Mouse (Mus musculus) midbrain, postnatal 0 days (tissue): ENCODE results near the gene Khdc4. TPM values are rescaled to one million over a fixed set of nuclear protein-coding genes. Genes with fewer than 3 reads are reported as not detected.

ENCODE experiments used
- ATAC-seq: fragments of 200-750 bp; cut with Nextera tagmentation; 2 replicates; pipeline ENCODE4 v1.8.0; 2017; ENCODE audit warnings: moderate number of reproducible peaks, mild to moderate bottlenecking, moderate TSS enrichment, moderate library complexity; ENCODE audit not compliant: low FRiP score
- DNase-seq: peaks from one replicate; pipeline ENCODE4 v3.0.0-alpha.2; 2015; ENCODE audit warnings: low spot score
- H3K27ac ChIP-seq: fragments of 300-500 bp; sonication (generic); 2 replicates; pipeline ENCODE4 v1.5.1; 2014; ENCODE audit warnings: low read depth, mild to moderate bottlenecking, low read length, mixed read lengths
- H3K27me3 ChIP-seq: fragments of 300-500 bp; sonication (generic); 2 replicates; pipeline ENCODE4 v1.6.1; 2014; ENCODE audit warnings: low read length, control low read depth, mixed read lengths; ENCODE audit not compliant: insufficient read depth
- H3K36me3 ChIP-seq: fragments of 300-500 bp; sonication (generic); 2 replicates; pipeline ENCODE4 v1.6.1; 2014; ENCODE audit warnings: low read length, control low read depth, mixed read lengths; ENCODE audit not compliant: insufficient read depth
- H3K4me1 ChIP-seq: fragments of 300-500 bp; sonication (generic); 2 replicates; pipeline ENCODE4 v1.6.1; 2014; ENCODE audit warnings: mild to moderate bottlenecking, control low read depth, antibody characterized with exemption, low read length, mixed read lengths; ENCODE audit not compliant: insufficient read depth
- H3K4me2 ChIP-seq: fragments of 300-500 bp; sonication (generic); 2 replicates; pipeline ENCODE4 v1.6.1; 2014; ENCODE audit warnings: low read depth, mild to moderate bottlenecking, low read length, mixed read lengths; ENCODE audit not compliant: poor library complexity, severe bottlenecking
- H3K4me3 ChIP-seq: fragments of 300-500 bp; sonication (generic); 2 replicates; pipeline ENCODE4 v1.5.1; 2014; ENCODE audit warnings: low read depth, mild to moderate bottlenecking, low read length, moderate library complexity
- H3K9ac ChIP-seq: fragments of 300-500 bp; sonication (generic); replicated peaks from 2 replicates; pipeline ENCODE4 v1.6.1; 2014; ENCODE audit warnings: mild to moderate bottlenecking, low read length, moderate library complexity, mixed read lengths; ENCODE audit not compliant: poor library complexity, severe bottlenecking
- H3K9me3 ChIP-seq: fragments of 300-500 bp; sonication (generic); 2 replicates; pipeline ENCODE4 v1.6.1; 2016; ENCODE audit warnings: low read length, control low read depth
- CTCF ChIP-seq: IDR thresholded peaks from 2 replicates; pipeline ENCODE4 v1.5.1; 2016; ENCODE audit warnings: antibody characterized with exemption, mild to moderate bottlenecking
- WGBS: fragments of 180-500 bp; shearing (Covaris S2); extraction: QIAGEN DNeasy Blood & Tissue Kit; methylation state at CpG from one replicate; pipeline ENCODE4 v1.1.7; 2014; 5-methylcytosine and 5-hydroxymethylcytosine counted together
- polyA plus RNA-seq: library from polyadenylated mRNA; unstranded; fragments of >200 nt; fragmentation: Nextera tagmentation; extraction: Ambion mirVana; gene quantifications from 2 replicates; pipeline ENCODE4 v1.2.1, GENCODE M21; 2015
- total RNA-seq: library from RNA; depleted of rRNA; stranded (reverse); fragments of >200 nt; gene quantifications from 2 replicates; pipeline ENCODE4 v1.2.3, GENCODE M21; 2014

Gene Khdc4
- total and polyA plus RNA-seq, 2 experiments from 2014 or later = 70.5 to 71.8 TPM

- Histone ChIP-seq H3K4me3 (no peak overlapping the region), H3K4me2 (no peak overlapping the region), H3K9me3 (no peaks in the 10 kb centered on the region), H3K9ac (no peak overlapping the region), H3K27me3 (no peaks in the 10 kb centered on the region), H3K36me3 (peaks cover 26% of the 10 kb centered on the region), H3K4me1 (no peaks in the 10 kb centered on the region), H3K27ac (no peak overlapping the region)
- WGBS = 94% methylated on average over 13 of the region's 13 CpGs
- DNase-seq (no peak), ATAC-seq (no peak)
- TF ChIP-seq CTCF = no peak
Observed at GRCm38 (mm10) chr3:88649967-88650366, 35.6 kb upstream of the Khdc4 start.

- H3K9me3 ChIP-seq = no peaks in the 10 kb centered on the region
- WGBS = 78% methylated on average over 13 of the region's 13 CpGs
- TF ChIP-seq CTCF = no peak
- H3K4me3 ChIP-seq = no peak overlapping the region
- ATAC-seq (no peak), DNase-seq (no peak)
- no peak overlapping the region for H3K9ac ChIP-seq
- H3K4me2 ChIP-seq = no peak overlapping the region
- H3K27me3 ChIP-seq = no peaks in the 10 kb centered on the region
- H3K27ac ChIP-seq = no peak overlapping the region
- no peaks in the 10 kb centered on the region for H3K4me1 ChIP-seq
- H3K36me3 ChIP-seq = peaks cover 21% of the 10 kb centered on the region
Observed at GRCm38 (mm10) chr3:88650713-88651504, 34.7 kb upstream of the Khdc4 start.

- ATAC-seq (no peak), DNase-seq (no peak)
Observed at GRCm38 (mm10) chr3:88651669-88652618, 33.7 kb upstream of the Khdc4 start.

GRCm38 (mm10) chr3:88652846-88653515 is 32.6 kb upstream of the Khdc4 start, which contains the start of gene Rxfp4:
Gene Rxfp4 (minus strand): TSS chr3:88653142.
- H3K9me3 ChIP-seq = no peaks in the 10 kb centered on the region
- H3K27ac ChIP-seq = no peak within 1 kb of the TSS
- H3K9ac ChIP-seq = no peak within 1 kb of the TSS
- H3K4me3 ChIP-seq = no peak within 1 kb of the TSS
- TF ChIP-seq CTCF = no peak
- 89% methylated on average over 17 of the region's 17 CpGs for WGBS
- no peak within 1 kb of the TSS for H3K4me2 ChIP-seq
- H3K36me3 ChIP-seq = peaks cover 4% of the 10 kb centered on the region; the same call in 1 of the 2 replicates
- H3K27me3 ChIP-seq = no peaks in the 10 kb centered on the region
- no peaks in the 10 kb centered on the region for H3K4me1 ChIP-seq
- no peak for DNase-seq
- ATAC-seq = no peak

More at GRCm38 (mm10) chr3:88651669-88652618, 33.7 kb upstream of the Khdc4 start:
- Histone ChIP-seq H3K4me3 (no peak overlapping the region), H3K27ac (no peak overlapping the region), H3K27me3 (no peaks in the 10 kb centered on the region), H3K4me2 (no peak overlapping the region), H3K4me1 (no peaks in the 10 kb centered on the region), H3K9me3 (no peaks in the 10 kb centered on the region), H3K36me3 (peaks cover 10% of the 10 kb centered on the region), H3K9ac (no peak overlapping the region)
- WGBS = 75% methylated on average over 18 of the region's 18 CpGs
- TF ChIP-seq CTCF = no peak

- no peak overlapping the region for H3K4me2 ChIP-seq
- H3K9ac ChIP-seq = no peak overlapping the region
- H3K36me3 ChIP-seq = no peaks in the 10 kb centered on the region
- no peak overlapping the region for H3K4me3 ChIP-seq
- no peaks in the 10 kb centered on the region for H3K4me1 ChIP-seq
- no peaks in the 10 kb centered on the region for H3K27me3 ChIP-seq
- no peaks in the 10 kb centered on the region for H3K9me3 ChIP-seq
- WGBS = 78% methylated on average over 6 of the region's 6 CpGs
- H3K27ac ChIP-seq = no peak overlapping the region
- no peak for TF ChIP-seq CTCF
- no peak for DNase-seq
- ATAC-seq = no peak
Observed at GRCm38 (mm10) chr3:88653516-88654370, 31.9 kb upstream of the Khdc4 start.
